Mouse (Mus musculus): ENCODE data around the gene Serpina3m. TPM values are rescaled to one million over a fixed set of nuclear protein-coding genes. Genes with fewer than 3 reads are reported as not detected.
"Not testable (repeated sequence)": the region's sequence is repeated elsewhere in the genome, so short reads cannot be mapped to it uniquely, and the experiment has no call there.

The Serpina3m gene
- polyA plus RNA-seq, 1 experiment from 2014 or later = 0.15 TPM

DNA sequence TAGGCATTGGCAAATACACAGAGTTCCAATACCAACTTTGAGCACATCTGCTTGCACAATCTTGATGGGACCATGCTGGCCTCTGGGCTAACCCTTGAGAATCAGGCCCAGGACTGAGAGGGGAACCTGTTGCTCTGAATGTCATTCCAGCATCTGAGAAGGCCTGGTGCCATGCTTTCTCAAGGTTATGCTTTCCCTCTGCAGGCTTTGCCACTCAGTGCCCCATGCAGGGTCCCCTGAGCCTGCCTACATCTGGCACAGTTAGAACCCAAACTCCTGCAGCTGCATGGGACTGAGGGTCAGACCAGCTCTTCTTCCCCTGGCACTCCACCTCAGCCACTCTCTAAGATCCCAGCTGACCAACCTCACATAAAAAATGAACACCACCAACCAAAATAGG, 7.4 kb downstream of the Serpina3m start:
- POLR2A ChIA-PET = no interaction called here
- TF ChIP-seq CTCF (IDR thresholded peaks at IDR 0.05) = no peak

DNA sequence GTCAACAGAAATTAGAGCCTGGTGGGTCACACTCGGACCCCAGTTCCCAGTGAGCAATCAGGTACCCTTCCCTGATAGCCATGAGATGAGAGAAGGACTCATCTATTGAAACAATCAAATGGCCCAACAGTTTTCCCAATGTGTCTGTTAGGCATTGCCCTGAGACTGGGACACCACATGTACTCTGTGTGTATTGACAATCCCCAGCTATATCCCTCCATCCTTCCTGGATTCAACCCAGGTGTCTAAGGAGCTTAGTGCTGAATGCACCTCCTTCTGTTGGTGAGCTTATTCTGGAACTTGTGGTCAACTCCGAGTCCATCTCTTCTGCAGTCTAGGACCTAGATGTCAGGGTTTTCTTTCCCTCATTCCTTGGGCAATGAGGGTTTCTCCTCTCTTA, 8.8 kb downstream of the Serpina3m start:
- CTCF ChIA-PET = no interaction called here
- TF ChIP-seq CTCF (IDR thresholded peaks at IDR 0.05) = no peak
- DNase-seq (ENCODE audit: low read depth, low spot score) (no peak), ATAC-seq (no peak)
- in situ Hi-C loops (cut with MboI; ENCODE audit: low pct_unique_long_range_greater_than_20kb) = no loop called here
- H3K27me3 ChIP-seq = peaks cover 7% of the 10 kb centered on the region
- POLR2A ChIA-PET = no interaction called here

More for the DNA sequence above, 7.4 kb downstream of the Serpina3m start:
- in situ Hi-C loops (cut with MboI; ENCODE audit: low pct_unique_long_range_greater_than_20kb) = no loop called here
- DNase-seq (ENCODE audit: low read depth, low spot score) (no peak), ATAC-seq (no peak)
- peaks cover 7% of the 10 kb centered on the region for H3K27me3 ChIP-seq
- CTCF ChIA-PET = no interaction called here

DNA sequence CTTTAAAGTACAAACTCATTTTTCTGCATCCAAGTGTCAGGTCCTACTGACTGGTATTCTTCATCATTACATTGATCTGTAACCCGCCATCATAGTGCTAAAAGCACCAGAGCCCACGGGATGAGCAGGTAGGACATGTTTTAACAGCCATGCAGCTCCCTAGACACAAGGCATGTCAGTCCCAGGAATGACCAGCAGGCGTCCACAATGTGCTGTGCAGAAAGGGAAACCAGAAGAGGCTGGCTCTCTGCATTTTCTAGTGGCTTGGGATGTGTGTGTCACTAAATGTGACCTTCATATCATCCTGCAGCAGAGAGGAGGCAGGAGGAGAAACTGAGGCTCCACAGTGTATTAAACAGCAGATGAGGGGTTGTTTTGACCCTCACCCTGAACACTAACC, 13.5 kb downstream of the Serpina3m start:
- CTCF ChIA-PET = interaction anchor here (1.0 kb wide), 2 partner anchors 59 to 74 kb away, joined by 3 read pairs; no protein-coding TSS in a partner anchor
- H3K27me3 ChIP-seq; POLR2A ChIA-PET; in situ Hi-C loops (cut with MboI; ENCODE audit: low pct_unique_long_range_greater_than_20kb); DNase-seq (ENCODE audit: low read depth, low spot score): not testable (repeated sequence)
- peak; percentile 70 for TF ChIP-seq CTCF (IDR thresholded peaks at IDR 0.05)
- ATAC-seq = peak; percentile 62

DNA sequence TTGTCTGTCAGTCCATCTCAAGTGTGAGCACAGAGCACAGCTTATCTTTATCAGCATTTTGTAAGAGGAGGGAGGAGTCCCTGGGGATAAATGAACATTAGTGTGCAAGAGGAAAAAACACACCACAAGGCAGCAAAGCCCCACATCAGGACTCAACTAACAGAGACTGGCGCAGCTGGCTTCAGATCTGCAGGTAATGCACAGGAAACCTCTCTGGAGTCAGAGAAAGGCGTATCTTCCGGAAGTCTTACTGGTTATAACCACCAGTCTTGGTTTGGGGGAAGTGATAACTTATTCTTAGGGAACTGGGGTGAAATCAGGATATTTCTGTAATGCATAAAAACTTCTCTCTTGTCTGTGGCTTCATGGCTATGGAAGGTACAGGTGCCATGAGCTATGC, 17.7 kb downstream of the Serpina3m start:
- TF ChIP-seq CTCF (IDR thresholded peaks at IDR 0.05) = no peak
- no peak for DNase-seq (ENCODE audit: low read depth, low spot score)
- CTCF ChIA-PET = no interaction called here
- in situ Hi-C loops (cut with MboI; ENCODE audit: low pct_unique_long_range_greater_than_20kb) = loop anchor here (5.0 kb wide), 1 partner anchor 56 kb away; no protein-coding TSS in a partner anchor
- ATAC-seq = no peak
- POLR2A ChIA-PET = no interaction called here
- no peaks in the 10 kb centered on the region for H3K27me3 ChIP-seq

DNA sequence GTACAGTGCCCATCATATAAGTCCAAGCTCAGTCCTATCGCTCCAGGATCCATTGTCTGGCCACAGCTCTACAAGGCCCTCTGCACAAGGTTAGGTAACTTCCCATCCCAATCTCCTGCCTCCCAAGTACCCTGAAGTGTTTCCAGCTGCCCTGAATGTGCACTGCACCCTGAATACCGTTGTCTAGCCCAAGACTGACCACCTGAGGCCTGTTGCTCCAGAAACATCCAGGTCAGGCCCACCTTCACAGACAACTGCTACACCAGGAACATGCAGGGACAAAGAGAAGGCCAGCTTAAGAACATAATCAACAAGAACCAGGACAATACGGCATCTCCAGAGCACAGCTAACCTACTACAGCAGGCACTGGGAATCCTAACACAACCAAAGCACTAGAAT, 31.7 kb downstream of the Serpina3m start:
- in situ Hi-C loops (cut with MboI; ENCODE audit: low pct_unique_long_range_greater_than_20kb) = no loop called here
- no peak for TF ChIP-seq CTCF (IDR thresholded peaks at IDR 0.05)
- DNase-seq (ENCODE audit: low read depth, low spot score) (no peak), ATAC-seq (no peak)
- POLR2A ChIA-PET = no interaction called here
- peaks cover 15% of the 10 kb centered on the region for H3K27me3 ChIP-seq
- CTCF ChIA-PET = no interaction called here

DNA sequence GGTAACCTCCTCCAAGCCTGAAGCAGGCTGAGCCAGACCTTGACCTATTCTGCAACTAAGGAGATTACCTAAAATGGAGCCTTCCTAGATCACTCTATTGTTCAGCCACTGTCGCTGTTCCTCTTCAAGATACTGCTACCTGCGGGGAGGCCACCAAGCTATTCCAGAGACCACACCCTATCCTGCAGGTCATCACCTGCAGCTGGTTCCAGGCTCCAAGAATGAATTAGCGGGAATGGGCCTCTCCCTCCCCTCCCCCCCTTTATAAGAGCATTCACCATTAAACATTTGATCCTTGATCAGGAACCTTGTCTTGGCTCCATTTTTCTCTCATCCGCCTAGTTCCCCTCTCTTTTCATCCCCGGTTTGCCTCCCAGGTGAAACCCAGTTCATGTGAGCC, 38.9 kb downstream of the Serpina3m start:
- POLR2A ChIA-PET; ATAC-seq; DNase-seq (ENCODE audit: low read depth, low spot score); in situ Hi-C loops (cut with MboI; ENCODE audit: low pct_unique_long_range_greater_than_20kb); CTCF ChIA-PET: not testable (repeated sequence)
- peaks cover 24% of the 10 kb centered on the region for H3K27me3 ChIP-seq

DNA sequence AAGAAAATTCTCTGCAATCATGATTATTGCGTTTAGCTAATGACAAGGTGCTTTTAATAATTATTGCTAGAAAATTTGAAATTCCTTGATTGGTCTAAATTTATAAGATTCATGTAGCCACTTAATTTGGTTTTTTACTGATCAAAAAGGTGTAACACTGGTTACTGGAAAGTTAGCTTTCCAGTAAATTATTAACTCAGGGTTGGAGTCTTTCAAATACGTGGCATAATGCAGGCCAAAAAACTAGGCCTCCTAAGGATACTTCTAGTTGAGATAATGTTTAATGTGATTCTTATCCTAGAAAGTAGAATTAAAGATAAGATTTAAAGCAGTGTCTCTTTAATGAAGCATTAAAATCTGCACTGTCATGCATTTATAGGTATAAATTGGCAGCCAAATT, 40.1 kb downstream of the Serpina3m start:
- ATAC-seq; in situ Hi-C loops (cut with MboI; ENCODE audit: low pct_unique_long_range_greater_than_20kb); CTCF ChIA-PET; DNase-seq (ENCODE audit: low read depth, low spot score); POLR2A ChIA-PET: not testable (repeated sequence)
- H3K27me3 ChIP-seq = peaks cover 24% of the 10 kb centered on the region

DNA sequence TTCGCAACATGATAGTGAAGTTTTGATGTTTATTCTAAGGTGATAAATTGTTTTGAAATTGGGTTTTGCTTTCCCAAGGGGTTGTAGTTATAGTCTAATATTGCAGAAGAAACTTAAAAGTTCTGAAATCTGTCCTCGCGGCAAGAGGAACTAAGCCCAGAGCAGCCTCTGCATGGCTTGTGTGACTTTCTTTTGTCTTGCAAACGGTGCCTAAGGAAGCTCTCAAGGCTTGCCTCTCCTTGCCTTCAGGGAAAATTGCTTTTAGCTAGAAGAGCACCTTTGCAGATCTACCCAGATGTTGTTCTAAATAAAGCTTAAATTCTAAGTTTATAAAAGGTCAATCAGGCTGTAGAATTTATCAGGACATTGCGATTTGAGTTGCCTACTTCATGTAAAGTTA, 40.5 kb downstream of the Serpina3m start:
- DNase-seq (ENCODE audit: low read depth, low spot score); ATAC-seq; POLR2A ChIA-PET; in situ Hi-C loops (cut with MboI; ENCODE audit: low pct_unique_long_range_greater_than_20kb); CTCF ChIA-PET: not testable (repeated sequence)
- peaks cover 19% of the 10 kb centered on the region for H3K27me3 ChIP-seq

DNA sequence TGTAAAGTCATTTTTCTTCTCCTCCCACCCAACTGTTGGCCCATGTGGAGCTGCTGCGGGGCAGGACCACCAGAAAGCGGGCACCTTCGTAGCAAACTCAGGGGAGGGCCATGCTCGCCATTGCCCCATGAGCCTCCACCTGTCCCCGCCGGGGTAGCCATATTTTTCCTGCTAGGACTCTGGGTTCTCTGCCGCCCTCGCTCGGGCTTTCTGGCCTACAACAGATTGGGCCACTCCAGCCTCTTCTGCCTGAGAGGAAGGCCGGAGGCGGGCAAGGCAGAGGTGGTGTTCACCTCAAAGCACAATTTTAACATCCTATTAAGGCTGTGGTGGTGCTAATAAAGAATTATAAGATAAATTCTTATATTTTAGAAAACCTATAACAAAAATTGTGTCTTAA, 41.6 kb downstream of the Serpina3m start:
- POLR2A ChIA-PET = no interaction called here
- TF ChIP-seq CTCF (IDR thresholded peaks at IDR 0.05) = no peak
- in situ Hi-C loops (cut with MboI; ENCODE audit: low pct_unique_long_range_greater_than_20kb) = no loop called here
- CTCF ChIA-PET = no interaction called here
- ATAC-seq = no peak
- DNase-seq (ENCODE audit: low read depth, low spot score) = no peak
- H3K27me3 ChIP-seq = peaks cover 11% of the 10 kb centered on the region

DNA sequence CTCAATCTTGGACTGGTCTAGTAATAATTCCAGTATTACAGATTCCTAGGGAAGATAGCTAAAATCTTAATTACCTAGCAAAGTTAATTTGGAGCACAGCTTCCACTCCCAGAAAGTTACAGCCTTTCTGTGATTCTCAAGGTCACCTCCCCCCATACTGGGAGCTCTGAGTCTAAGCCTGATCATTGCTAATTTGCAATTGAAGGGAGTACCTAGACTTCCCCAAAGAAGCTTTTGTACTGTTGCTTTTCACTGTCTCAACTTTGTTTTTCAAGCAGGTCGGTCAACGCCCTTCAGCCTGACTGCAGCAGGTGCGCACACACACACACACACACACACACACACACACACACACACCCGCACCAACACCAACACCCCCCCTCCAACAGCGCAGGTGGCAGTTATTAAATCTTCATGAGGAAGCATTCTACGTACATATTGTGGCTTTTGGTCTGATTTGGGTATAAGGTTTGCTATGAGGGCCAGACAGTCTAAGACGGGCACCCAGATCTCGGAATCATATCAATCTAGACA, 42.9 kb downstream of the Serpina3m start:
- ATAC-seq; CTCF ChIA-PET; in situ Hi-C loops (cut with MboI; ENCODE audit: low pct_unique_long_range_greater_than_20kb); H3K27me3 ChIP-seq; DNase-seq (ENCODE audit: low read depth, low spot score): not testable (repeated sequence)
- POLR2A ChIA-PET = interaction anchor here (0.7 kb wide), 1 partner anchor 11 kb away, joined by 11 read pairs; no protein-coding TSS in a partner anchor

DNA sequence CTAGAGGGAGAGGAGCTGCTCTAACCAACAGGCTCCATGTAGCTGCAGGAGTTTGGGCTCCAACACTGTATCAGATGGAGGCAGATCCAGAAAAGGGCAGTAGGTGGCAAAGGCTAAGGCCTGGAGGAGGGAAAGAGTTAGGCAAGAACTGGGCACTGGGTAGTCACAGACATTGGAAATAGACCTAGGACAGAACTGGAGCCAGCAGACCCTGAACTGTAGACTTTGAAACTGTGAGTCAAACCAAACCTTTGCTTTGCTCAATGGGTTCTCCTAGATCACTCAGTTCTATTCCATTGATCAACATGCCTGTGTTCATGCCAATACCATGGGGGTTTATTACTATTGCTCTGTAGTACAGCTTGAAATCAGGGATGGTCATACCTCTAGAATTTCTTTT, 47.7 kb downstream of the Serpina3m start:
- in situ Hi-C loops (cut with MboI; ENCODE audit: low pct_unique_long_range_greater_than_20kb); POLR2A ChIA-PET; H3K27me3 ChIP-seq; ATAC-seq; DNase-seq (ENCODE audit: low read depth, low spot score); CTCF ChIA-PET: not testable (repeated sequence)

DNA sequence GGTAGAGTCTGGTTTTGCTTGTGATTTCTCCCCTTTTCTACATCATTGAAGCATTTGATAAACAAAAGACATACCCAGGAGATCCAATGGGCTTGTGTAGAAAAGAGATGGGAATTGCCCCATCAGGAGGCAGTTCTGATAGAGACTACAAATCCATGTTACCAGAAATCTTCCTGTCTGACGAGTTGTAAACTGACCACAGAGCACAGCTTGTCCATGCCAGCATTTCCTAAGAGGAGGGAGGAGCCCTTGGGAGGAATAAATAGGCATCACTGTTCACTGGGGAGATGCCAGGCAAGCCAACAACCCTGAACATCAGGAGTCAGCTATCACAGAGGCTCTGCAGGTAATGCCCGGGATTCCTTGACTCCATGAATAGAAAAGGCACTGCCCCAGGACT, 48.6 kb downstream of the Serpina3m start:
- POLR2A ChIA-PET; H3K27me3 ChIP-seq; CTCF ChIA-PET; DNase-seq (ENCODE audit: low read depth, low spot score); in situ Hi-C loops (cut with MboI; ENCODE audit: low pct_unique_long_range_greater_than_20kb); ATAC-seq: not testable (repeated sequence)

Data from Patski (cell line).